Mouse (Mus musculus): ENCODE measurements around the gene Pinlyp. TPM values are rescaled to one million over a fixed set of nuclear protein-coding genes. Genes with fewer than 3 reads are reported as not detected.

Pinlyp gene
- polyA plus RNA-seq, 1 experiment from 2014 or later: not detected

- Histone ChIP-seq H3K4me3 (ENCODE audit: control insufficient read depth in 1 of 2, insufficient read depth in 1 of 2, low read depth in 1 of 2, low read length in 2 of 2) (no peak overlapping the region), H3K27me3 (ENCODE audit: control insufficient read depth, insufficient read depth, low read length) (no peaks in the 10 kb centered on the region), H3K36me3 (ENCODE audit: control insufficient read depth, insufficient read depth, low read length) (peaks cover 31% of the 10 kb centered on the region), H3K9me3 (ENCODE audit: control insufficient read depth, low read length) (no peaks in the 10 kb centered on the region), H3K4me2 (ENCODE audit: low read length) (no peak overlapping the region), H3K4me1 (ENCODE audit: control insufficient read depth in 2 of 2, insufficient read depth in 2 of 2, low read length in 2 of 2) (no peaks in the 10 kb centered on the region; a peak in 1 of 4 replicates), H3K9ac (ENCODE audit: low read length) (no peak overlapping the region), H3K27ac (replicated peaks in 1 of 2; ENCODE audit: control insufficient read depth in 1 of 2, insufficient read depth in 1 of 2, low read depth in 2 of 2, low read length in 2 of 2) (no peak overlapping the region)
- ATAC-seq (ENCODE audit: insufficient number of reproducible peaks, insufficient read depth, low FRiP score, low read depth): no peak
- 69% methylated on average over 5 of the region's 5 CpGs for WGBS
Measured at GRCm38 (mm10) chr7:24538701-24539100, 7.2 kb downstream of the Pinlyp start.

- no peak overlapping the region for H3K9ac ChIP-seq (ENCODE audit: low read length)
- peaks cover 36% of the 10 kb centered on the region for H3K36me3 ChIP-seq (ENCODE audit: control insufficient read depth, insufficient read depth, low read length)
- H3K27ac ChIP-seq (replicated peaks in 1 of 2; ENCODE audit: control insufficient read depth in 1 of 2, insufficient read depth in 1 of 2, low read depth in 2 of 2, low read length in 2 of 2): no peak overlapping the region
- no peak for ATAC-seq (ENCODE audit: insufficient number of reproducible peaks, insufficient read depth, low FRiP score, low read depth)
- no peak overlapping the region for H3K4me3 ChIP-seq (ENCODE audit: control insufficient read depth in 1 of 2, insufficient read depth in 1 of 2, low read depth in 1 of 2, low read length in 2 of 2)
- H3K4me2 ChIP-seq (ENCODE audit: low read length): no peak overlapping the region
- no peaks in the 10 kb centered on the region for H3K9me3 ChIP-seq (ENCODE audit: control insufficient read depth, low read length)
- H3K4me1 ChIP-seq (ENCODE audit: control insufficient read depth in 2 of 2, insufficient read depth in 2 of 2, low read length in 2 of 2): no peaks in the 10 kb centered on the region; a peak in 1 of 4 replicates
- H3K27me3 ChIP-seq (ENCODE audit: control insufficient read depth, insufficient read depth, low read length): no peaks in the 10 kb centered on the region
- 32% methylated on average over 5 of the region's 5 CpGs for WGBS
Measured at GRCm38 (mm10) chr7:24538154-24538553, 7.8 kb downstream of the Pinlyp start.

GRCm38 (mm10) chr7:24537591-24537990 is 8.3 kb downstream of the Pinlyp start:
- H3K9me3 ChIP-seq (ENCODE audit: control insufficient read depth, low read length): no peaks in the 10 kb centered on the region
- WGBS: 71% methylated on average over 5 of the region's 5 CpGs
- no peak overlapping the region for H3K4me3 ChIP-seq (ENCODE audit: control insufficient read depth in 1 of 2, insufficient read depth in 1 of 2, low read depth in 1 of 2, low read length in 2 of 2)
- H3K4me1 ChIP-seq (ENCODE audit: control insufficient read depth in 2 of 2, insufficient read depth in 2 of 2, low read length in 2 of 2): no peaks in the 10 kb centered on the region; a peak in 1 of 4 replicates
- no peak overlapping the region for H3K27ac ChIP-seq (replicated peaks in 1 of 2; ENCODE audit: control insufficient read depth in 1 of 2, insufficient read depth in 1 of 2, low read depth in 2 of 2, low read length in 2 of 2)
- peaks cover 39% of the 10 kb centered on the region for H3K36me3 ChIP-seq (ENCODE audit: control insufficient read depth, insufficient read depth, low read length)
- H3K9ac ChIP-seq (ENCODE audit: low read length): no peak overlapping the region
- no peak overlapping the region for H3K4me2 ChIP-seq (ENCODE audit: low read length)
- no peaks in the 10 kb centered on the region for H3K27me3 ChIP-seq (ENCODE audit: control insufficient read depth, insufficient read depth, low read length)
- no peak for ATAC-seq (ENCODE audit: insufficient number of reproducible peaks, insufficient read depth, low FRiP score, low read depth)

- Histone ChIP-seq H3K9me3 (ENCODE audit: control insufficient read depth, low read length) (no peaks in the 10 kb centered on the region), H3K4me1 (ENCODE audit: control insufficient read depth in 2 of 2, insufficient read depth in 2 of 2, low read length in 2 of 2) (peaks cover under 1 to 3% of the 10 kb centered on the region in 2 experiments; a peak in 1 of 4 replicates), H3K36me3 (ENCODE audit: control insufficient read depth, insufficient read depth, low read length) (peaks cover 41% of the 10 kb centered on the region), H3K4me2 (ENCODE audit: low read length) (no peak overlapping the region), H3K9ac (ENCODE audit: low read length) (no peak overlapping the region), H3K27me3 (ENCODE audit: control insufficient read depth, insufficient read depth, low read length) (no peaks in the 10 kb centered on the region), H3K4me3 (ENCODE audit: control insufficient read depth in 1 of 2, insufficient read depth in 1 of 2, low read depth in 1 of 2, low read length in 2 of 2) (no peak overlapping the region), H3K27ac (replicated peaks in 1 of 2; ENCODE audit: control insufficient read depth in 1 of 2, insufficient read depth in 1 of 2, low read depth in 2 of 2, low read length in 2 of 2) (no peak overlapping the region)
- 81% methylated on average over 4 of the region's 4 CpGs for WGBS
- no peak for ATAC-seq (ENCODE audit: insufficient number of reproducible peaks, insufficient read depth, low FRiP score, low read depth)
Measured at GRCm38 (mm10) chr7:24537081-24537480, 8.8 kb downstream of the Pinlyp start.

- ATAC-seq (ENCODE audit: insufficient number of reproducible peaks, insufficient read depth, low FRiP score, low read depth): no peak
- Histone ChIP-seq H3K9ac (ENCODE audit: low read length) (0 out of 2 replicates have a peak overlapping the region, but pooled peaks have one; percentile 12), H3K9me3 (ENCODE audit: control insufficient read depth, low read length) (no peaks in the 10 kb centered on the region), H3K4me1 (ENCODE audit: control insufficient read depth in 2 of 2, insufficient read depth in 2 of 2, low read length in 2 of 2) (peaks cover 8 to 12% of the 10 kb centered on the region in 2 experiments), H3K27ac (replicated peaks in 1 of 2; ENCODE audit: control insufficient read depth in 1 of 2, insufficient read depth in 1 of 2, low read depth in 2 of 2, low read length in 2 of 2) (no peak overlapping the region), H3K27me3 (ENCODE audit: control insufficient read depth, insufficient read depth, low read length) (no peaks in the 10 kb centered on the region), H3K4me3 (ENCODE audit: control insufficient read depth in 1 of 2, insufficient read depth in 1 of 2, low read depth in 1 of 2, low read length in 2 of 2) (no peak overlapping the region), H3K4me2 (ENCODE audit: low read length) (no peak overlapping the region), H3K36me3 (ENCODE audit: control insufficient read depth, insufficient read depth, low read length) (peaks cover 41% of the 10 kb centered on the region)
- WGBS: 40% methylated on average over 19 of the region's 19 CpGs
Measured at GRCm38 (mm10) chr7:24534301-24534700, 11.6 kb downstream of the Pinlyp start.

- Histone ChIP-seq H3K27me3 (ENCODE audit: control insufficient read depth, insufficient read depth, low read length) (no peaks in the 10 kb centered on the region), H3K4me1 (ENCODE audit: control insufficient read depth in 2 of 2, insufficient read depth in 2 of 2, low read length in 2 of 2) (peaks cover 9 to 12% of the 10 kb centered on the region in 2 experiments), H3K36me3 (ENCODE audit: control insufficient read depth, insufficient read depth, low read length) (peaks cover 41% of the 10 kb centered on the region), H3K9ac (ENCODE audit: low read length) (0 out of 2 replicates have a peak overlapping the region, but pooled peaks have one; percentile 12), H3K9me3 (ENCODE audit: control insufficient read depth, low read length) (no peaks in the 10 kb centered on the region), H3K4me3 (ENCODE audit: control insufficient read depth in 1 of 2, insufficient read depth in 1 of 2, low read depth in 1 of 2, low read length in 2 of 2) (no peak overlapping the region), H3K4me2 (ENCODE audit: low read length) (no peak overlapping the region), H3K27ac (replicated peaks in 1 of 2; ENCODE audit: control insufficient read depth in 1 of 2, insufficient read depth in 1 of 2, low read depth in 2 of 2, low read length in 2 of 2) (no peak overlapping the region)
- 34% methylated on average over 41 of the region's 42 CpGs for WGBS
- ATAC-seq (ENCODE audit: insufficient number of reproducible peaks, insufficient read depth, low FRiP score, low read depth): no peak
Measured at GRCm38 (mm10) chr7:24533806-24534205, 12.1 kb downstream of the Pinlyp start.

- Histone ChIP-seq H3K4me2 (ENCODE audit: low read length) (no peak overlapping the region), H3K9me3 (ENCODE audit: control insufficient read depth, low read length) (no peaks in the 10 kb centered on the region), H3K36me3 (ENCODE audit: control insufficient read depth, insufficient read depth, low read length) (peaks cover 41% of the 10 kb centered on the region), H3K4me1 (ENCODE audit: control insufficient read depth in 2 of 2, insufficient read depth in 2 of 2, low read length in 2 of 2) (peaks cover 9 to 12% of the 10 kb centered on the region in 2 experiments), H3K4me3 (ENCODE audit: control insufficient read depth in 1 of 2, insufficient read depth in 1 of 2, low read depth in 1 of 2, low read length in 2 of 2) (no peak overlapping the region), H3K27me3 (ENCODE audit: control insufficient read depth, insufficient read depth, low read length) (no peaks in the 10 kb centered on the region), H3K27ac (replicated peaks in 1 of 2; ENCODE audit: control insufficient read depth in 1 of 2, insufficient read depth in 1 of 2, low read depth in 2 of 2, low read length in 2 of 2) (no peak overlapping the region), H3K9ac (ENCODE audit: low read length) (no peak overlapping the region)
- ATAC-seq (ENCODE audit: insufficient number of reproducible peaks, insufficient read depth, low FRiP score, low read depth): no peak
- 76% methylated on average over 28 of the region's 28 CpGs for whole genome bisulfite sequencing
Measured at GRCm38 (mm10) chr7:24533031-24533571, 12.8 kb downstream of the Pinlyp start.

Data from heart, embryonic 14.5 days (tissue).